Mouse (Mus musculus): ENCODE results near the gene Gm28038. TPM values are rescaled to one million over a fixed set of nuclear protein-coding genes. Genes with fewer than 3 reads are reported as not detected.

The Gm28038 gene
- 5.4 TPM in 1 of 4 replicates, not detected in the others for total RNA-seq (2023)

GRCm38 (mm10) chr2:30280743-30281142 is at the start of gene Gm28038:
Gene Gm28038 (plus strand): TSS chr2:30281043.

GRCm38 (mm10) chr2:30237199-30237880 is 43.5 kb upstream of the Gm28038 start, which contains the start of gene Lrrc8a:
Gene Lrrc8a (plus strand): TSS chr2:30237715.

GRCm38 (mm10) chr2:30240267-30240666 is 40.6 kb upstream of the Gm28038 start, which contains the start of gene Gm28035:
Gene Gm28035 (plus strand): TSS chr2:30240567.

GRCm38 (mm10) chr2:30265767-30266253 is 15.0 kb upstream of the Gm28038 start, which contains the start of gene Phyhd1:
Gene Phyhd1 (plus strand): TSS chr2:30266203.

GRCm38 (mm10) chr2:30286192-30287026 is 5.6 kb downstream of the Gm28038 start, which contains the start of the genes Dolk and Nup188:
Gene Dolk (minus strand): TSS chr2:30286334.
Gene Nup188 (plus strand): TSS chr2:30286397.

Other genes with a start within 250 kb of the Gm28038 start
- 0.45 to 3.2 TPM (median 2.0 TPM) in 4 replicates for gene Wdr34, start 232.2 kb upstream of the Gm28038 start, total RNA-seq (2023)
- gene Set, start 223.7 kb upstream of the Gm28038 start, total RNA-seq (2023) = 248 to 281 TPM (median 262 TPM) in 4 replicates
- 0.88 to 2.3 TPM (median 1.7 TPM) in 4 replicates for gene Pkn3, start 203.4 kb upstream of the Gm28038 start, total RNA-seq (2023)
- gene Zdhhc12, start 187.4 kb upstream of the Gm28038 start, total RNA-seq (2023) = 13.0 to 18.0 TPM (median 14.9 TPM) in 4 replicates
- gene Zer1, start 156.5 kb upstream of the Gm28038 start, total RNA-seq (2023) = 70.4 to 76.3 TPM (median 73.3 TPM) in 4 replicates
- gene Tbc1d13, start 147.3 kb upstream of the Gm28038 start, total RNA-seq (2023) = 31.5 to 43.7 TPM (median 37.2 TPM) in 4 replicates
- 9.1 to 10.6 TPM (median 9.8 TPM) in 4 replicates for gene Endog, start 109.5 kb upstream of the Gm28038 start, total RNA-seq (2023)
- gene Spout1, start 102.6 kb upstream of the Gm28038 start, total RNA-seq (2023) = 21.7 to 24.0 TPM (median 22.9 TPM) in 4 replicates
- gene Kyat1, start 75.2 kb upstream of the Gm28038 start, total RNA-seq (2023) = 3.4 to 7.6 TPM (median 6.2 TPM) in 4 replicates
- gene Lrrc8a, start 43.3 kb upstream of the Gm28038 start, total RNA-seq (2023) = 26.3 to 31.2 TPM (median 29.3 TPM) in 4 replicates
- 2.3 to 4.4 TPM (median 4.1 TPM) in 4 replicates for gene Gm28035, start 40.5 kb upstream of the Gm28038 start, total RNA-seq (2023)
- gene Phyhd1, start 14.8 kb upstream of the Gm28038 start, total RNA-seq (2023) = 6.1 to 8.7 TPM (median 7.0 TPM) in 4 replicates
- gene Dolk, start 5.3 kb downstream of the Gm28038 start, total RNA-seq (2023) = 8.9 to 11.2 TPM (median 10.7 TPM) in 4 replicates
- gene Nup188, start 5.4 kb downstream of the Gm28038 start, total RNA-seq (2023) = 42.9 to 59.6 TPM (median 52.2 TPM) in 4 replicates
- gene Sh3glb2, start 78.3 kb downstream of the Gm28038 start, total RNA-seq (2023) = 54.4 to 80.8 TPM (median 65.5 TPM) in 4 replicates
- 17.2 to 23.8 TPM (median 18.8 TPM) in 4 replicates for gene Miga2, start 83.2 kb downstream of the Gm28038 start, total RNA-seq (2023)
- 20.2 to 24.7 TPM (median 22.6 TPM) in 4 replicates for gene Dolpp1, start 111.2 kb downstream of the Gm28038 start, total RNA-seq (2023)
- gene Crat, start 134.8 kb downstream of the Gm28038 start, total RNA-seq (2023) = 22.6 to 29.0 TPM (median 24.8 TPM) in 4 replicates
- gene Ptpa, start 135.0 kb downstream of the Gm28038 start, total RNA-seq (2023) = 125 to 142 TPM (median 136 TPM) in 4 replicates
- gene Ier5l, start 193.2 kb downstream of the Gm28038 start, total RNA-seq (2023) = 3.1 to 4.2 TPM (median 3.7 TPM) in 4 replicates

All from B cell, adult 62 days (primary cell).